Mouse (Mus musculus) fibroblast of lung, adult 2 months (primary cell): ENCODE measurements at regions not wholly inside any gene's neighbourhood (a gene's known extent, or its start where the extent isn't known, plus 50 kb on each side); places are given as distances from the start of the nearest gene placed in this dataset.
"Not testable (repeated sequence)": the region's sequence is repeated elsewhere in the genome, so short reads cannot be mapped to it uniquely, and the experiment has no call there.

Source experiments
- DNase-seq: peaks from one replicate; pipeline ENCODE4 v3.0.0-alpha.2; 2011; ENCODE audit warnings: low read depth

- DNase-seq: no peak
Measured at GRCm38 (mm10) chr13:46038441-46039331, 73.9 kb upstream of the Atxn1 start.

GRCm38 (mm10) chr13:46032281-46032680, 67.5 kb upstream of the Atxn1 start:
- DNase-seq: no peak

- DNase-seq: no peak
Measured at GRCm38 (mm10) chr13:46026018-46026417, 61.2 kb upstream of the Atxn1 start.

- DNase-seq: no peak
Measured at GRCm38 (mm10) chr13:46023630-46024041, 58.8 kb upstream of the Atxn1 start.

- no peak for DNase-seq
Measured at GRCm38 (mm10) chr13:46023187-46023586, 58.4 kb upstream of the Atxn1 start.

GRCm38 (mm10) chr13:46020945-46021835, 56.4 kb upstream of the Atxn1 start:
- no peak for DNase-seq

- no peak for DNase-seq
Measured at GRCm38 (mm10) chr13:46019431-46020166, 54.8 kb upstream of the Atxn1 start.

GRCm38 (mm10) chr13:46018903-46019430, 54.2 kb upstream of the Atxn1 start:
- no peak for DNase-seq

- DNase-seq: no peak
Measured at GRCm38 (mm10) chr13:46017742-46018141, 52.9 kb upstream of the Atxn1 start.

- not testable (repeated sequence) for DNase-seq
Measured at GRCm38 (mm10) chr13:46017011-46017410, 52.2 kb upstream of the Atxn1 start.

GRCm38 (mm10) chr13:46015231-46015630, 50.4 kb upstream of the Atxn1 start:
- no peak for DNase-seq

GRCm38 (mm10) chr13:46014637-46015036, 49.8 kb upstream of the Atxn1 start:
- DNase-seq: no peak
